Mouse (Mus musculus) frontal cortex, postnatal 14 days (tissue): ENCODE results near the gene Ror1.

Experiments
- DNase-seq, 2 experiments: peaks; one replicate each; pipeline ENCODE4 v3.0.0; 2022; ENCODE audit warnings: low spot score in 2 of 2

The Ror1 gene

DNA sequence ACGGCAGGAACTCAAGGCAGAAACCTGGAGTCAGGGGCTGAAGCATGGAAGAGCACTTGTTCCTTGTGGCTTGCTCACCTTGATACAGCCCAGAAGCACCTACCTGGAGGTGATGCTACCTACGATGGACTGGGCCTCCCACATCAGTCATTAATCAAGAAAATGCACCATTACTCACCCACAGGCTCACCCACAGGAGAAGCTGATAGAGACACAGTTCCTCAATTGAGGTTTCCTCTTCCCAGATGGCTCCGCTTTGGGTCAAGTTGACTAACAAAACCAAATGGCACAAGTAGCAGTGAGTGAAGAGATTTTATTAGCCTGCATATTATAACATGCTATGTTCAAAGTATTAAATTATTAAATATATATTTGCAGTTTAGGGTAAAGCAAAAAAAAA lies 392.9 kb downstream of the Ror1 start:
- no peak for DNase-seq
